Mouse (Mus musculus): ENCODE measurements around the gene Tnfrsf13c.

The Tnfrsf13c gene

GRCm38 (mm10) chr15:82229542-82230045, 5.4 kb upstream of the Tnfrsf13c start:
- no peak for DNase-seq

DNA sequence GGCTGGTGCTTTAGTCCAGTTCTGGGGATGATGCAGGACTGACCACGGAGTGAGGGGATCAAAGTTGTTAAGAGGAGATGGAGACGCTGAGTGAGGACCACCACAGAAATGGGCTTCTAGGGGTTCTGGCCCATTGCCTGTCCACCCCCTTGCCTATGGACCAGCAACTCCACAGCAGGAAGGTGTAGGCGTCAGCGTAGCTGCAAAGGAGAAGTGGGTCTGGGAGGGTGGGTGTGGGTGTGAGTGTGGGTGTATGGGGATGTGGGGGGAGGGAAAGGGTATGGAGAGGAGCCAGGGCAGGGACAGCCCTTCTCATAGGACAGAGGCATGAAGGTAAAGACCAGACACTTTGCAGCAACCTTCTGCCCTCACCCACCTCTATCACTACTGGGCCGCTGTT, 1.6 kb upstream of the Tnfrsf13c start:
- DNase-seq, result no peak

- no peak for DNase-seq
Observed at GRCm38 (mm10) chr15:82224602-82225215, 540 bp upstream of the Tnfrsf13c start.

DNA sequence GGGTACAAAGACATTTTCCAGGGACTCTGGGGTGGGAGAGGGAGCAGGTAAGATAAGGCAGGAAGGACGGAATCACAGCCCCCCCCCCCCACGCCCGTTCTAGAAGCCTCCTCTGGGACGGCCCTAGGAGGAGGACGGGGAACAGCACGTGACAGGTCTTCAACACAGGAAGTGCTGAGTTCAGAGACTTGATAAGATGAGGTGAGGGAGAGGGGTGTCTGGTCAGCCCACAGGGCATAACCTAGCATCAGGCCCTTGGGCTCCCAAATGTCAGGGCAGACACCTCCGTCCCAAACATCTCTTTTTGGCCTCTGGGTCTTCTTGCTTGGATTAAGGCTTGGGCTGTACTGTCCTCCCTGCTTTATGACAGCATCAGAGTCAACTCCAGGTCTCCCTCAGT, 918 bp downstream of the Tnfrsf13c start:
- no peak for DNase-seq

GRCm38 (mm10) chr15:82221104-82221860, 2.9 kb downstream of the Tnfrsf13c start:
- no peak for DNase-seq

GRCm38 (mm10) chr15:82220003-82220675, 4.0 kb downstream of the Tnfrsf13c start:
- DNase-seq, result no peak

- no peak for DNase-seq
Observed at GRCm38 (mm10) chr15:82218778-82219666, 5.1 kb downstream of the Tnfrsf13c start.

DNA sequence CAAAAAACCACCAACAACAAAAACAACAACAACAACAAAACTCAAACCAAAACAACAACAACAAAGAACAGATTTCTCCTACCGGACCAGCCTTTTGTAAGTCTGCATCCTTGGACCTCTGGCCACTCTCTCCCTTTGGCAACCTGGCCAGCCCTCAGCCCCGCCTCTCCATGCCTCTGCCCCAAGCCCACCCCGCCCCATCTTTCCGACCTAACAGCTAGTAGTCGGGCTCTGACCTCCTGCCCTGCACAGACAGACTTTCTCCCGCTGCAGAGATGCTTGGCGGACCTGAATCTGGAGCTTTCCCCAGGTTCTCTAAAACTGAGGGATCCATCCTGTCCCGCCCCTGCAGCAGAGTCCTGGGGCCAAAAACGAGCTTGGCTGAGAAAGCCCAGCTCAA, 6.2 kb downstream of the Tnfrsf13c start:
- DNase-seq, result no peak

GRCm38 (mm10) chr15:82217039-82217438, 7.1 kb downstream of the Tnfrsf13c start:
- no peak for DNase-seq

DNA sequence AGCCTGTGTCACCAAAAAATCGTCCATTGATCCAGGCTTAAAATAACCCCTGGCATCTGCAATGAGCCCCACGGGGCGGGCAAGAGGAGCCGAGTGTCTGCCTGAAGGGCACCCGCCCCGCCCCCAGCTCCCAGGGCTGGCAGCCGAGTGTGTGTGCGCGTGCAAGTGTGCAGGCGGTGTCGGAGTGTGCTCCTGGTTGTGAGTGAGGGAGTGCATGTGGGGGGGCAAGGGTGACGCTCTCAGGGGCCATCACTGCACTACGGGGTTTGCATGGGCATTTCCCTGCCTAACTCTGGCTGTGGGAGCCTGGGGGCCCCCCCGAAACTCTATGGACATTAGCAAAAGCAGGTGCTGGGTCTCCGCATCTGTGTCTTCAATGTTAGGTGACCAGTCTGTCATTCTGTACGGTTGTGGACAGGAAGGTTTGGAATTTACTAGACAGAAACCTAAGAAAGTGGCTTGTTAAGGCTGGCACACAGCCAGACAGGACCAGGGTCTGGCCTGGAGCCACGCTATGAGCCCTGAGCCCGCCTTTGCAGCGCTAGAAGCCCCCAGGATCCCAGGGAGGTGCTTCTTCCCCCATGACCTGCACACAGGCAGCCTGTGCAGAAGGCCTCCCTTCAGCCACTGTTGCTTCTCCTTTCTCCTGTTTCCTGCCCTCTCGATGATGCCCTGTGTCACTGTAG, 7.9 kb downstream of the Tnfrsf13c start:
- no peak for DNase-seq

DNA sequence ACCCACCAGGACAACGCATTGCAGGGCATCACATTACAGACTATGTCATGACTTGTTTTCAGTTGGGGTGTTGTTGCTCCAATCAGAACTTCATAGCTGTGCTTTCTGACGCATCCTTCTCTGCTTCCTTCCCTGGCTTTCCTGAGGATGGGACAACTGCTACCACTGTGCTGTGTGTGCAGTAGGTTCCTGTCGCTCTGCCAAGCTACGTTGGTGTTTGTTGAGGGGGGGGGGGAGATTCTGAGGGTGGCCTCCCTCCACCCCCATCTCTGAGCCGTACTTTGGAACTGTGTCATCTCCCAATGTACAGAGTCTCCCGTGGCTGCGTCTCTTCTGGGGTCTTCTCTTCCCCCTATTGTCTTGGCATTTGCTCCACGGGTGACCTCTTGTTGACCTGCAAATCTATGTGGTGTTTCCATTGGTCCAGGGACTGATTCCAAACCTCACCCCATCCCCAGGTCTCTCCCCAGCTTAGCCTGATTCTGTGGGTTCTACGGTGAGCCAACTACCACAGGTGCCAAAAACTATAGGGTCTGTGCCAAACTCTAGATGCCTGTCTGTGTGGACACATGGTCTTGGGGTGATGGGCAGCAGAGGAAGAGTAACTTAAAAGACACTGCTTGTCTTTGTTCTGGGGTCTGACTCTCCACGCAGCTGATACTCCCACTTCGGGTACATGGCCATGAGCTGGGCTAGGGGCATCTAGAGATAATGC, 8.7 kb downstream of the Tnfrsf13c start:
- DNase-seq, result no peak

DNA sequence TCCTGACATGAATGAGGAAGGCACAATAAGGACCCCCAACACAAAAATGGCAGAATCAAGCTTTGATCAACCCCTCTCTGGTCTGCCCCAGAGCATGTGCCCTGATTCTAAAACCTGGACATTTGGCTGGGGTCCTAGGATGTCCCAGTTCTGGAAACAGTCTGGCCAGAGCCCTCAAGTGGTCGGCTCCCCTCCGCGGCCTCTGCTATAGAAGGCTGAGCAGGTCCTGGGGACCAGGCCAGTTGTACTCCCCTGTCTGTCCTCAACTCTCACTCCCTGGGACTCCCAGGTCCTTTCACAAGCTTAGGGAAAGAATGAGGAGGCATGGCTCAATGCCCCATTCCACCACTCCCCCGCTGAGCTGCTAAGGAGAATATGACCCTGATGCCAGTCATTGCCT, 10.9 kb downstream of the Tnfrsf13c start:
- no peak for DNase-seq

GRCm38 (mm10) chr15:82212752-82213063, 11.5 kb downstream of the Tnfrsf13c start, which contains the start of gene Shisa8:
Gene Shisa8, minus strand, starts transcription at chr15:82212815.
- DNase-seq, result no peak

- peak; percentile 41 for DNase-seq
Observed at GRCm38 (mm10) chr15:82211911-82212751, 12.0 kb downstream of the Tnfrsf13c start.

DNA sequence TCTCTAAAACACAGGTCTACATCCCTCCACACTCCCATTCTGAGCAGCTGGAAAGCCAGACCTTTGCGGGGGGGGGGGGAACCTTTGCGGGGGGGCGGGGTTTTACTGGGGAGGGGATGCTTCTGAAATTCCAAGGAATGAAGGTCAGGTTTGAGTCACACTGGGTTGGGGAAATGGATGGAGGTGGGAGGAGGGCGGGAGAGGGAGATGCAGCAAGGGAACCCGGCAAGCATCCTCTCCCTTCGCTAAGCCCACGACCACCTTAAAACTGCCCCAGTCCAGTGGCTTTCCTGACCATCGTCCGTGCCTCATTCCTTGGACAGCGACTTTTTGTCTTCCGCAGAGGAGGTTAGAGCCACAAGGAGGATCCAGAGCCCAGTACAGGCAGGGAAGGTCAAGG, 12.9 kb downstream of the Tnfrsf13c start:
- DNase-seq, result no peak

- DNase-seq, result no peak
Observed at GRCm38 (mm10) chr15:82210801-82211200, 13.4 kb downstream of the Tnfrsf13c start.

DNA sequence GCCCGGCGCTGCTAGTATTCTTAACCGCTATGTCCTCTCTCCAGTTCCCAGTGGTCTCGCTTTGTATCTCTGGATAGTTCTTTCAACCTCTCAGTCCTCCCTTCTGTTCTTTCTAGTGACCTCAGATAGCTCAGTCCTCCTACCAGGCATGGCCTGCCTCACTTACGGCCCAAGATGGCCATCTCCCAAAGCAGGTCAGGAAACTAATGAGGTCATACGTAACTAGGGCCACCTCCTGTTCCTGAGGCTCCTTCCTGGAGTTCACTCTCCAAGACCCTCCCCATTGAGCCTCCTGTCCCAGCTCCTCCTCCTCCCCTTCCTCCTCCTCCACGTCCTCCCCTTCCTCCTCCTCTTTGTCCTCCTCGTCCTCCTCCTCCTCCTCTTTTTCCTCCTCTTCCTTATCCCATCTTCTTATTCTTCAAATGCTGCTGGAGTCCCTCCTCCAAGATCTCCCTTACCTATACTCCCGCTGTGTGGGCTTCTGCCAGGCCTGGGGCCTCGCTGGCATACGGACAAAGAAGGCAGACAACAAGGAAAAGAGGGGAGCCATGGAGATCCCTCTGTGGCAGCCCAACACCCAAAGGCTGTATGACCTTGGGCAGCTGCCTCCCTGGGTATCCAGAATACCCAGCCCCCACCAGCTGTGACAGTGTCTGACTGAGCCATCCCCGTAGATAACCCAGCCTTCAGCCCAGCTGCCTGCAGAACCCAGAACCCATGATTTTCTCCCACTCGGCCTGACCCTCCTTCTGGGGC, 14.7 kb downstream of the Tnfrsf13c start:
- no peak for DNase-seq

DNA sequence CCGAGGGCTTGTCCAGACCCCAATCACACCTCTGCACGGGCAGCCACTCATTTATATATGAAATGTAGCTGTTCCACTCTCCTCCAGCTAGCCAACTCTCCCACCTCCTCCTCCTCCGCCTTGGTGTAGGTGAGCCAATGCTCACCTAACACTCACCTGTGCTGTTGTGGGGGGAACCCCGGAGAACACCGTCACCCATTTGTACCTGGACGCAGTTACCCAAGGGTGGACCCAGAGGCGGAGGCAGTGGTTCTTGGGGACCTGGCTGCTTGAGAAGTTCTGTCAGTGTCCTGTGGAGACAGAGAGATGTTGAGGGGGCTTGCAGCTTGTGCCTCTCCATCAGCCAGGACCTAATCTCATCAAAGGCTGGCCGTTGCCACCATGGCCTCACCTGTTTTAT, 15.9 kb downstream of the Tnfrsf13c start:
- no peak for DNase-seq

- no peak for DNase-seq
Observed at GRCm38 (mm10) chr15:82207504-82208219, 16.5 kb downstream of the Tnfrsf13c start.
